Mouse (Mus musculus) monocyte, adult 5-6 weeks (primary cell): ENCODE results near the gene Rnf225. TPM values are rescaled to one million over a fixed set of nuclear protein-coding genes. Genes with fewer than 3 reads are reported as not detected.
"Not testable (repeated sequence)": the region's sequence is repeated elsewhere in the genome, so short reads cannot be mapped to it uniquely, and the experiment has no call there.

ENCODE experiments used
- ATAC-seq: fragments of 153-309, 156-312 bp; replicated peaks from 2 replicates; pipeline ENCODE4 v1.8.0; 2017; ENCODE audit warnings: mild to moderate bottlenecking; ENCODE audit not compliant: low TSS enrichment, insufficient number of reproducible peaks, severe bottlenecking, poor library complexity, low FRiP score
- total RNA-seq: library from RNA; stranded (forward); fragments of 200-1000, 200-491, 200-594 nt; gene quantifications from 3 replicates; pipeline ENCODE4 v1.2.3, GENCODE M21; 2017

Rnf225 gene
- total RNA-seq, 1 experiment from 2014 or later: not detected

- ATAC-seq: no peak
Observed at GRCm38 (mm10) chr7:12922729-12923128, 4.5 kb upstream of the Rnf225 start.

DNA sequence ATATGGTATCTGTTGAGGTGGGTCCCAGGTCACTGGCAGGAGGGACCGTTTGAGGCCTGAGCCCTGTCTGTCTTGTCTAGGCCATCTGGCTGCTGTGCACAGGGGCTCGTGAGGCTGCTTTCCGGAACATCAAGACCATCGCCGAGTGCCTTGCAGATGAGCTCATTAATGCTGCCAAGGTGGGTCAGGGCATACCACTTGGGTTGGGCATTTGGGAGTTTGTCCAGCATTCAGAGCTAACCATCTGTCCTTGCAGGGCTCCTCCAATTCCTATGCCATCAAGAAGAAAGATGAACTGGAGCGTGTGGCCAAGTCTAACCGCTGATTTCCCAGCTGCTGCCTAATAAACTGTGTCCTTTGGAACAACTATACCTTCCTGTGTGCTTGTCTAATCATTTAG lies 900 bp upstream of the Rnf225 start:
- no peak for ATAC-seq

DNA sequence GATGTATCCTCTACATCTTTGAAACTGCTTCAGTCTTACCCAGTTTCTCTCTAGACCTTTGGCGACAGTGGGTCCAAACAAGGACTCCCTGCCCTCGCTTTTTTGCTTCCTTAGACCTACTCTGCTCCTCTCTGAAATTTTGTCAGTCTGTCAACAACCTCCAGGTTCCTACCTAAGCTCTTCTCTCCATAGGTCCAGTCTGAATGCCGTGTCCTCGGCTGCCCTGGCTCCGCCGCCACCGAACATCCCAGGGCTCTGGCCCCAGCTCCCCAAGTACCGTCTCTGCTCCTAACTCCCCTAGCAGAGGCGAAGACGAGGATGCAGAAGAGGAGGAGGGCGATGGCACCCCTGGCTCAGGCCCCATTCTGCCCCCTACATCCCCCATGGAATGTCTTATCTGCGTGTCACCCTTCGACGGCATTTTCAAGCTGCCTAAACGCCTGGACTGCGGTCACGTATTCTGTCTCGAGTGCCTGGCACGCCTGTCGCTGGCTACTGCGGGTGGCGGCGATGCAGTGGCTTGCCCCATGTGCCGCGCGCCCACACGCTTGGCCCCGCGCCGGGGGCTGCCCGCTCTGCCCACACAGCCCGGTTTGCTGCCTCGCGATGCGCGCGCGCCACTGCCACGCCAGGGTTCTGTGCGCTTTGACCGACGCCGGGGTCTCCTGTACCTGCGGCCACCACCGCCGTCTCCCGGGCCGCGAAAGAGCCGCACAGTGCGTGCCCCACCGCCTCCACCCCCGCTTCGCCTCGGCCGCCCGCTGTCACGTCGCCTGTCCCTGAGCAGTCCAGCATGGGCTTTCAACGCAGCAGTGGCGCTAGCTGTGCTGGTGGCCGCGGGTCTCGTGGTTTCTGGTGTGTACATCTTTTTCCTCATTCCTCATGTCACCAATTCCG lies 725 bp downstream of the Rnf225 start:
- no peak for ATAC-seq

GRCm38 (mm10) chr7:12933615-12934140 lies 6.5 kb downstream of the Rnf225 start:
- no peak for ATAC-seq

DNA sequence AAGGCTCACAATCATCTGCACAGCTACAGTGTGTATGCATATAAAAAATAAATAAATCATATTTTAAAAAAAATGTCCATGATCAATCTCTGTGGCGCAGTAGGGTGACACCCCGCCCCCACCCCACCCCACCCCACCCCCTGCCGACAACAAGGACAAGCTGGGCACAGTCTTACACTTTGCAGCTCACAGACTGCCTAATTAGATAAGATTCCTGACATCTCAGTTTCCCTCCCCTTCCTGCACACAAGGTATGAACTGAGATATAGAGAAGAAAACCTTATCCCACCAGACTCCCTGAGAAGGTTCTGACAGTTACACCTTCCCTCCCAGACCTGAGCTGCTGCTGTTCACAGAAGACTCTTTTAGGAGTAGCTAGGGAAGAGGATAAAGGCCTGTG lies 7.6 kb downstream of the Rnf225 start:
- ATAC-seq: no peak

- not testable (repeated sequence) for ATAC-seq
Observed at GRCm38 (mm10) chr7:12937254-12937803, 10.1 kb downstream of the Rnf225 start.

- no peak for ATAC-seq
Observed at GRCm38 (mm10) chr7:12940599-12940998, 13.4 kb downstream of the Rnf225 start.

- peak; percentile 65 for ATAC-seq
Observed at GRCm38 (mm10) chr7:12943488-12943887, 16.3 kb downstream of the Rnf225 start.

- ATAC-seq: peak; percentile 97
Observed at GRCm38 (mm10) chr7:12949032-12949871, 22.0 kb downstream of the Rnf225 start.

GRCm38 (mm10) chr7:12949872-12950229 lies 22.6 kb downstream of the Rnf225 start:
- ATAC-seq: no peak

DNA sequence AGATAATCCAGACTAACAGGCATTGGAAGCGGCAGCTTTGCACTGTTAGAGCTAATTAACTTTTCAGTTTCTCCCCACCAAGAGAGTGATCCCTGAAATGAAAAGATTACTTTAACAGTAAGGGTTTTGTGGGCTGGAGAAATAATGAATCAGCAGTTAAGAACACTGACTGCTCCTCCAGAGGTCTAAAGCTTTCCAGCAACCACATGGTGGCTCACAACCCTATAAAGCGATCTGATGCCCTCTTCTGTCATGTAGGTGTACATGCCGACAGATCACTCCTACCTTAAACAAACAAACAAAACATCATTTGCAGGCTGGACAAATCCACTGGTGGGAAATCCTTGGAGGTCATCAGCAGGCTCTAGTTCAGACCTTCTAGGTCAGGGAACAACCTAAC lies 27.7 kb downstream of the Rnf225 start:
- no peak for ATAC-seq

GRCm38 (mm10) chr7:12957511-12957910 lies 30.3 kb downstream of the Rnf225 start:
- no peak for ATAC-seq

- ATAC-seq: no peak
Observed at GRCm38 (mm10) chr7:12958948-12959347, 31.7 kb downstream of the Rnf225 start.

GRCm38 (mm10) chr7:12959718-12960117 lies 32.5 kb downstream of the Rnf225 start:
- ATAC-seq: no peak

DNA sequence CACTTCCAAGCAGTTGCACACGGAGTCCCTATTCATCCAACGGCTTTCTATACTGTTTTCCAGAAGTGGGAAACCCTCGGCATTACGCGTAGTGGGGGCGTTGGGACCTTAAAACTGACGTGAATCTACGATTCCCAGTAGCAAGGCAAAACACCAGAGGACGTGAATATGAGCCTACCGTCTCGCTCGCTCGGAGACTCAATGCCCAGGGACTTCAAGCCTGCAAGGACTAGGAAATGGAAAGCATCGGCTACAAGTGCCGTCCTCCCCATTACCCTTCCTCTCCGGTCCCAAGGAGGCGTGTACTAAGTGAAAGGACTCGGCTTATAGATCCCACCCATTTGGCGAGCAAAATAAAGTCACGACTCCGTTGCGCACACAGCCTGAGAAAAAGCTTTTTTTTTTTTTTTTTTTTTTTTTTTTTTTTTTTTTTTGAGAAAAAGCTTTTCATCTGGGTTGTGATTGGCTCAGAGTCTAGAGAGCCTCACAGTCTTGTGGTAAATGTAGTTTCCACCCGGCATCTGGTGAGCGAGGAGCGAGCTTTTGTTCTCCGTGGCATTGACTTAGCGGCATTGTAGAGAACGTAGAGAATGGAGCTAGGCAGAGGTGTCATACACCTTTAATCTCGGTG lies 34.4 kb downstream of the Rnf225 start:
- peak; percentile 64 for ATAC-seq

DNA sequence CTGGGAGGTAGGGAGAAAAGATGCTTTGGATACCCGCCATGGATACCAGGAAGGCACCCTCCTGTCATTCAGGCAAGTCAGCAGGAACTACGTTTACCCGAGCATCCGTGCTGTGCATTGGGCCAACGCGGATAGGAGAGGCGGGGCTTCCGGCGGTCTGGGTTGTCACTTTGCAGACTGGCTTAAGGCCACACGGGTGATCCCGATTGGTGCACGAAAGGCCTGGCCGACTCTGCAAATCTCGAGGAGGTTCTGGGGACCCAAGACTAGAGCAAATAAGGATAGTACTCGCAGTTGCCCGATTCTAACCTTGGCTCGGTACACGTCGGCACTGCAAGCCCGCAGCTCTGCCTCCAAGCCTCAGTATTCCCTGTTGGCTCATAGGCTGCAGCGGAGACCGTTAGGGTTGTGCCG lies 38.5 kb downstream of the Rnf225 start, which contains the start of gene Zfp324:
Gene Zfp324 (plus strand): TSS at position 161 of the 414 bp plus-strand sequence.
- peak; percentile 90 for ATAC-seq

DNA sequence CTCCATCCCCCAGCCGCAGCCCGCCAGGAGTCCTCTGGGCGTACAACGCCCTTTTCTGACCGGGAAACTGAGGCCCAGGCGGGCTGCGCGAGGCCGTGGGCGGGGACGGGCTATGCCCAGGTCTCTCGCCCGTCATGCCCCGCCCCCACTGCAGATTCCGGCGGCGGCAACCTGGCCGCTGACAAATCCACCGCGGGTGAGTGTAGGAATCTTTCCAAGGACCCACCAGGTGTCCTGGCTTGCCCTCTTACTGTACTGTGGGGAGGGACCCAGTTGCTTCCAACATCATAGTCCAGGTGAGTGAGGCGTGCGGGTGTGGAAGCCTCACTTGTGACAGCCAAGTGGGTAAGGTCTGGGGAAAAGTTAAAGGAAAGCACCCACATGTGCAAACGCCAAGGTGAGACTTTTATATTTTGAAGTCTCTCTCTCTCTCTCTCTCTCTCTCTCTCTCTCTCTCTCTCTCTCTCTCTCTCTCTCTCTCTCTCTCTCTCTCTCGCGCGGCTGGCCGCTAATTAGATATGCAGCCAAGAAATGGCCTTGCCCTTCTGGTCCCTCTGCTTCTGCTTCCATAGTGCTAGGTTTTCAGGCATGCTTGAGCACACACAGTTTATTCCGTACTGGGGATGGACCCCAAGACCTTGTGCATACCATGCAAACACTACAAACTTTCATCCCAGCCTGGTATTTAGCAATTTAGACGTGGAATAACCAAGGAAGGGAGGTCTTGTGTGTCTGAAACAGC lies 39.1 kb downstream of the Rnf225 start:
- ATAC-seq: no peak

DNA sequence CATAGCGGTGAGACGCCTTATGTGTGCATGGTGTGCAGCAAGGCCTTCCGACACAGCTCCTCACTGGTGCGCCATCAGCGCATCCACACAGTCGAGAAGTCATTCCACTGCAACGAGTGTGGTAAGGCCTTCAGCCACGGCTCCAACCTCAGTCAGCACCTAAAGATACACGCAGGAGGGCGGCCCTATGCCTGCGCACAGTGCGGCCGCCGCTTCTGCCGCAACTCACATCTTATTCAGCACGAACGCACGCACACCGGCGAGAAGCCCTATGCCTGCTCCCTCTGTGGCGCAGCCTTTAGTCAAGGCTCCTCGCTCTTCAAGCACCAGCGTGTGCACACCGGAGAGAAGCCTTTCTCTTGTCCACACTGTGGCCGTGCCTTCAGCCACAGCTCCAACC lies 43.7 kb downstream of the Rnf225 start:
- ATAC-seq: no peak
